8 mouse cellular contexts compared by ENCODE assay signal in the genomic region with DNA sequence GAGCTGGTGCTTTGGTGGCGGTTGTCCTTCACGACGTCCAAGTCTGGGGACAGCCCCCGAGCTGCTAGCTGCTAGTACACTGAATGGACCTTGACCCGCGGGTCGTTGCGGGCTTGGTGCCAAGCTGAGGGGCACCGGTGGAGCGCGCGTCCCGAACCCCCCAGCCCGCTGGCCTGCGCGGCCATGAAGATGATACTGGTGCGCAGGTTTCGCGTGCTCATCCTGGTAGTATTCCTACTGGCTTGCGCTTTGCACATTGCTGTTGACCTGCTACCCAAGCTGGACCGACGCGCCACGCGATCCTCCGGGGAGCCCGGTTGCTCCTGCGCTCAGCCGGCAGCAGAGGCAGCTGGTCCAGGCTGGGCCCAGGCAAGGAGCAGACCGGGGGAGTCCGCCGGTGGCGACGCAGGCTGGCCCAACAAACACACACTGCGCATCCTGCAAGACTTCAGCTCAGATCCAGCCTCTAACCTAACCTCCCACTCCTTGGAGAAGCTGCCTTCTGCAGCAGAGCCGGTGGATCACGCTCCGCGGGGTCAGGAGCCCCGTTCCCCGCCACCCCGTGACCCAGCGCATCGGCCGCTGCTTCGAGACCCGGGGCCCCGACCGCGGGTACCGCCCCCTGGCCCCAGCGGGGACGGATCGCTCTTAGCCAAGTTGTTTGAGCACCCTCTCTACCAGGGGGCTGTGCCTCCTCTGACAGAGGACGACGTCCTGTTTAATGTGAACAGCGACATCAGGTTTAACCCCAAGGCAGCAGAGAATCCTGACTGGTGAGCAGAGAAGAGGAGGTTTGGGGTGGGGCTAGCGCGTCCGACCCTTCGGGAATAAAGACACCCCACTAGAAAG. TPM values are rescaled to one million over a fixed set of nuclear protein-coding genes. Genes with fewer than 3 reads are reported as not detected.
A peak's percentile ranks its signal among the peaks of the same experiment; 100 is the strongest.
DNase-seq lines count a peak whose midpoint lies in the region; ATAC-seq and TF ChIP-seq lines count a peak whose summit lies in the region.

No protein-coding gene starts in this region.

- no peaks in the 10 kb centered on the region for H3K9me3 ChIP-seq in kidney, embryonic 14.5 days (ENCODE audit: control insufficient read depth, low read length)
- no peaks in the 10 kb centered on the region for H3K9me3 ChIP-seq in lung, embryonic 14.5 days (ENCODE audit: low read depth, low read length)

- H3K9ac ChIP-seq in kidney, embryonic 14.5 days (ENCODE audit: low read depth, low read length), result peak overlapping the region; percentile 87
- H3K9ac ChIP-seq in lung, embryonic 14.5 days, result peak overlapping the region; percentile 79

- 1% methylated on average over 58 of the region's 61 CpGs for WGBS in kidney, embryonic 14.5 days
- under 1% methylated on average over 61 of the region's 61 CpGs for WGBS in lung, embryonic 14.5 days

- DNase-seq in ovary, postnatal 10 days (ENCODE audit: low spot score), result peak; percentile 30
- no peak for DNase-seq in ovary, adult 18-20 months (ENCODE audit: low spot score)
- peak; percentile 35 for DNase-seq in embryo, embryonic 9.5 days (ENCODE audit: extremely low spot score)
- peak; percentile 30 to 31 for DNase-seq in heart, adult 9 months (ENCODE audit: low spot score in 2 of 2)
- DNase-seq in lung, embryonic 14.5 days, result peak; percentile 23
- peak; percentile 39 for DNase-seq in retina, embryonic 14.5 days (ENCODE audit: low spot score)
- DNase-seq in spleen, adult 12 weeks (ENCODE audit: low spot score), result no peak

- peak; percentile 4; the same call in 1 of the 2 replicates for ATAC-seq in kidney, embryonic 14.5 days (ENCODE audit: low FRiP score, low TSS enrichment)
- no peak for ATAC-seq in lung, embryonic 14.5 days (ENCODE audit: insufficient read depth)

- H3K27me3 ChIP-seq in kidney, embryonic 14.5 days (ENCODE audit: control insufficient read depth, insufficient read depth, low read length), result peaks cover 11% of the 10 kb centered on the region
- H3K27me3 ChIP-seq in lung, embryonic 14.5 days (ENCODE audit: insufficient read depth, low read length), result peaks cover 31% of the 10 kb centered on the region

- H3K27ac ChIP-seq in kidney, embryonic 14.5 days (ENCODE audit: low read depth, low read length), result peak overlapping the region; percentile 84
- H3K27ac ChIP-seq in lung, embryonic 14.5 days (ENCODE audit: low read depth), result peak overlapping the region; percentile 37; the same call in 1 of the 2 replicates

- H3K4me1 ChIP-seq in kidney, embryonic 14.5 days (ENCODE audit: control insufficient read depth, insufficient read depth, low read length), result peaks cover 17% of the 10 kb centered on the region
- peaks cover 15% of the 10 kb centered on the region for H3K4me1 ChIP-seq in lung, embryonic 14.5 days (ENCODE audit: insufficient read depth)

- H3K4me2 ChIP-seq in kidney, embryonic 14.5 days (replicated peaks; ENCODE audit: low read depth, low read length), result peak overlapping the region; percentile 96
- peak overlapping the region; percentile 91 for H3K4me2 ChIP-seq in lung, embryonic 14.5 days

- H3K4me3 ChIP-seq in kidney, embryonic 14.5 days (ENCODE audit: low read length), result peak overlapping the region; percentile 72
- H3K4me3 ChIP-seq in lung, embryonic 14.5 days (ENCODE audit: low read depth, low read length), result peak overlapping the region; percentile 65

- no peak for TF ChIP-seq CTCF in lung, embryonic 14.5 days (IDR thresholded peaks at IDR 0.05; ENCODE audit: low read depth)

- H3K36me3 ChIP-seq in kidney, embryonic 14.5 days (ENCODE audit: control insufficient read depth, insufficient read depth, low read length), result peaks cover 7% of the 10 kb centered on the region
- no peaks in the 10 kb centered on the region; the same call in 1 of the 2 replicates for H3K36me3 ChIP-seq in lung, embryonic 14.5 days (ENCODE audit: insufficient read depth)

RNA-seq across cellular contexts. Expression of a gene that starts 1.4 kb away (rescaled TPM):
- polyA plus RNA-seq in kidney, embryonic 14.5 days (2014; fragmentation: Nextera tagmentation; extraction: Ambion mirVana), result 16.5 and 19.9 TPM in 2 replicates
- 7.3 and 8.4 TPM in 2 replicates for polyA plus RNA-seq in lung, embryonic 14.5 days (2014; fragmentation: Nextera tagmentation; extraction: Ambion mirVana)

Comparison
In these comparisons a context has a peak if more than half of its experiments do, and no peak if none do; other contexts are left out.
1. DNase-seq: peak in ovary, postnatal 10 days (single experiment), embryo, embryonic 9.5 days (single experiment), heart, adult 9 months (2 of 2), lung, embryonic 14.5 days (single experiment) and retina, embryonic 14.5 days (single experiment); none in ovary, adult 18-20 months (single experiment) and spleen, adult 12 weeks (single experiment).